Mouse (Mus musculus): ENCODE results near the gene Lemd1. TPM values are rescaled to one million over a fixed set of nuclear protein-coding genes. Genes with fewer than 3 reads are reported as not detected.
"Not testable (repeated sequence)": the region's sequence is repeated elsewhere in the genome, so short reads cannot be mapped to it uniquely, and the experiment has no call there.

Gene Lemd1
- total RNA-seq, 2 experiments from 2014 or later = 8.8 to 10.1 TPM

GRCm38 (mm10) chr1:132237585-132238159 is 46.4 kb downstream of the Lemd1 start:
- intact Hi-C loops (cut with DNase I) = loop anchor here (2.0 kb wide), 1 partner anchor 79 kb away; no protein-coding TSS in a partner anchor
- DNase-seq = peak; percentile 65

- no peak for DNase-seq
Observed at GRCm38 (mm10) chr1:132245010-132245409, 53.8 kb downstream of the Lemd1 start.

GRCm38 (mm10) chr1:132246137-132246536 is 54.9 kb downstream of the Lemd1 start:
- intact Hi-C loops (cut with DNase I) = no loop called here

More at GRCm38 (mm10) chr1:132245010-132245409, 53.8 kb downstream of the Lemd1 start:
- intact Hi-C loops (cut with DNase I) = no loop called here

GRCm38 (mm10) chr1:132246641-132247040 is 55.4 kb downstream of the Lemd1 start:
- intact Hi-C loops (cut with DNase I) = no loop called here
- DNase-seq = no peak

More at GRCm38 (mm10) chr1:132246137-132246536, 54.9 kb downstream of the Lemd1 start:
- DNase-seq = no peak

DNA sequence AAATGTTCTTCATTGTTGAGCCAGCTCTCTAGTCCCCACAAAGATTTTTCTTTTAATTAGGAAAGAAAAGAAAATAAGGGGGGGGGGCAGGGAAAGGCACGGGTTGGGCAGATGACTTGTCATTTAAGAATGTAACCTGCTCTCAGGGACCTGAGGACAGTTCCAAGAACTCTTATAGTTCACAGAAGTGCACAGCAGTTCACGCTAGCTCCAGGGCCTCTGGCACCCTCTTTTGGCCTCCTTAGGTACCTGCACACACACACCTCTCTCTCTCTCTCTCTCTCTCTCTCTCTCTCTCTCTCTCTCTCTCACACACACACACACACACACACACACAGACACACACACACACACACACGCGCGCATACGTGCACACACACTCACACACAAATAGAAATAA is 63.2 kb downstream of the Lemd1 start:
- intact Hi-C loops (cut with DNase I) = no loop called here

GRCm38 (mm10) chr1:132260331-132260730 is 69.1 kb downstream of the Lemd1 start:
- intact Hi-C loops (cut with DNase I) = no loop called here
- no peak for DNase-seq

More for the DNA sequence above, 63.2 kb downstream of the Lemd1 start:
- no peak for DNase-seq

GRCm38 (mm10) chr1:132261058-132261457 is 69.8 kb downstream of the Lemd1 start:
- no peak for DNase-seq
- intact Hi-C loops (cut with DNase I) = no loop called here

DNA sequence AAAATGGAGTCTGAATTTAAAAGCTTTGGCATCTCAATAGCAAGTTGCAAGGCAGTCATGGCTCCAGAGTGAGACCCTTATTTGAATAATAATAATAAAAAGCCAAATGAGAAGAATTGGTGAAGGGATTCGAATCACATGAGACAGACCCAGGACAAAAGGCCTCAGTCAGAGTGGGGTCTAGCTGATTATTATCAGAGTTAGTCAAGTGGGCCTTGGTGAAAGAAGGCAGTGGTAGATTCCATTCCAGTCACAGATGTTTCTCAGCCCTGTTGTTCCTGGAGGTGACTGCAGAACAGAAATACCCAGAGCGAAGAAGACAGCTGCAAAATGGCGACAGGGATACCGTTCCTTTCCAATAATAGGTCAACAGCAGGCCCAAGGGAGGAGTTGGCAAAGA is 72.4 kb downstream of the Lemd1 start:
- intact Hi-C loops (cut with DNase I) = no loop called here
- no peak for DNase-seq

GRCm38 (mm10) chr1:132264577-132264976 is 73.3 kb downstream of the Lemd1 start:
- DNase-seq = no peak
- intact Hi-C loops (cut with DNase I) = no loop called here

- DNase-seq = no peak
- intact Hi-C loops (cut with DNase I) = no loop called here
Observed at GRCm38 (mm10) chr1:132265211-132265859, 74.1 kb downstream of the Lemd1 start.

DNA sequence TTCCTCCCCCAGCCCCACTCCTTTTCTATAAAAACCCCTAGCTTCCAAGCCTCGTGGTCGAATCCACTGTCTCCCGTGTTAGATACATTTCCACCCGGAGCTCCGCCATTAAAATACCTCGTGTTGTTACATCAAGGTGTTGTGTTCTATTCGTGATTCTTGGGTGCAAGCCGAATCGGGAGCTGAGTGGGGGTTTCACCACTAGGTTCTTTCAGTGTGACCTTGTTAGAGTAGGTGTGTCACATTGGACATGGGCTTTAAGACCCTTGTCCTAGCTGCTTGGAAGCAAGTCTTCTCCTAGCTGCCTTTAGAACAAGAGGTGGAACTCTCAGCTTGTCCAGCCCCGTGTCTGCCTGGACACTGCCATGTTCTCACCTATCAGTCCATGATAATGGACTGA is 74.7 kb downstream of the Lemd1 start:
- intact Hi-C loops (cut with DNase I) = no loop called here
- DNase-seq = no peak

GRCm38 (mm10) chr1:132266791-132267557 is 75.7 kb downstream of the Lemd1 start:
- intact Hi-C loops (cut with DNase I) = no loop called here
- no peak for DNase-seq

DNA sequence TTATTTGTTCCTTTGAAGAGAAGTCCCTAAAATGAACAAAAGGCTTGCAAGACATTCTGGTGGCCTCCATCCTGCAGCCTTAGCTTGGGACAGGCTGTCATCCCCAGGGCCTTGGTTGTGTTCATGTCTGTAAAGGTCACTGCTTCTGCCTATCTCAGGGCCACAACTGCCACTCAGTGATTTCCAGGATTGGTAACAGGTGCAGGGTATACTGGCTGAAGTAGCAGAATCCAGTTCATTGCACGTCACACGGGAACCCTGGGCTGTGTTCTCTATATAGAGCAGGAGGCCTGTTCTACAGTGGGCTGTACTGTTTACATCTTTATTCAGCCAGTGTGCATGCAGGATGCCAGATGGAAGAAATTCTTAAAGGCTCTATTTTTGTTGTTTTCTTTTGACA is 76.7 kb downstream of the Lemd1 start:
- intact Hi-C loops (cut with DNase I) = no loop called here
- no peak for DNase-seq

- no peak for DNase-seq
- intact Hi-C loops (cut with DNase I) = no loop called here
Observed at GRCm38 (mm10) chr1:132268418-132269060, 77.3 kb downstream of the Lemd1 start.

GRCm38 (mm10) chr1:132271237-132271636 is 80.0 kb downstream of the Lemd1 start:
- no peak for DNase-seq
- intact Hi-C loops (cut with DNase I) = no loop called here

- intact Hi-C loops (cut with DNase I) = no loop called here
- no peak for DNase-seq
Observed at GRCm38 (mm10) chr1:132276694-132277093, 85.5 kb downstream of the Lemd1 start.

GRCm38 (mm10) chr1:132277124-132277523 is 85.9 kb downstream of the Lemd1 start:
- DNase-seq = no peak

DNA sequence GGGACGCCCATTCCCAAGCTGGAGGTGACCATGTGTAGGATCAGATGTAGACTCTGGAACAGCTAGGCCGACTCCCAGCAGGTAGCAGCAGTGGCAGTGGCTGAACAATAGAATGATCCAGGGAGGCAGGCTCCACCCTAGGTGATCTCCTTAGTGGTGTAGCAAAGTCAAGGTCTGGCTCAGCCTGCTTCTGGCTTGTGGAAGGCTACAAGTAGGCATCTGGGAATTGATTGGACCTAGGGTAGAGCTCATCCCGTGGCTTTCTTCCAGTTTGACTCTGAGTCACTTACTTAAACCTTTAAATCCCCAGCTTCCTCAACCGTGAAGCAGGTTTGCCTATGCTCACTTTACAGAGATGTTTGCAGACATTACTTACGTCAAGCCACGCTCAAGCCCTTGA is 89.4 kb downstream of the Lemd1 start:
- DNase-seq; intact Hi-C loops (cut with DNase I): not testable (repeated sequence)

More at GRCm38 (mm10) chr1:132277124-132277523, 85.9 kb downstream of the Lemd1 start:
- intact Hi-C loops (cut with DNase I) = no loop called here

DNA sequence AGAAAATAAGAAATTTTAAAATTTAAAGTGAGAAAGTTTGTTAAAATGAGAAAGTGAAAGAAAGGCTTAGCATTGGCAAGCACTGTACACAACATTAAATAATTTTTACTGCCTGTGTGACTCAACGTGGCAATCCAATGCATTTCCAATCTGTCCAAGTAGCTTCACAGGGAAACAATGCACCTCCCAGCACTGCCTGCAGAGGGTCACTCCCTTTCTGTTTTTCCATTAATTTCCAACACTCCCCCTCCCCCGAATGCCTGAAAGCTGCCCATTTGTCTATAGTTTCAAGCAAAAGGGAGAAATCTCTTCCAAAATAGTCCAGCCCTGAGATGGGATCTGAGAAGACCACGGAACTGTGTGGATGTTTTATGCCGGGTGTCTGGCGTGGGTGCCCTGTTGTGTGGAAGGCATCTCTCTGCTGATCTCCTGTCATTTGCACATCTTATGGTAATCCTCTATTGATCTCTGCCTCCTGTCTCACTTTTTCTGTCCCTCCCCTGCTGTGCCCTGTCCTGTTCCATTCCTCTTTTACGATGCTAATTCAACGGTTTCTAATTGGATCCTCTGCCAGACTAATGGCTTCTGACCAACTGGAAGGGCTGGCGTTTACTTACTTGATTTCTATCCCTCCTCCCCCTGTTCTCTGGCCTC is 90.4 kb downstream of the Lemd1 start:
- peak; percentile 57 for DNase-seq
- intact Hi-C loops (cut with DNase I) = no loop called here

DNA sequence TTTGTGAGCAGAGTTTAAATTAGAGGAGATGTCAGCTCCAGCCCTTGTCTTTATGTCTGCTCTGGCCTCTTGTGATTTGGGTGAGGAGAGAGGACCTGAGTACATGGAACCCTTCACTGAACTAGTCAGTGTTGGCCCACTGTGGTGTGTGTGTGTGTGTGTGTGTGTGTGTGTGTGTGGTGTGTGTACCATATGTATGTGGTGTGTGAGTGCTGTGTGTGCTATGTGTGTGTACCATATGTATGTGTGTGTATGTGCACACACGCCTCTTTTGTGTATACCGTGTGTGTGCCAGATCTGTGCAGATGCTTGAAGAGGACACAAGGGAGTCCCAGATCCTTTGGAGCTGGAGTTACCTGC is 90.9 kb downstream of the Lemd1 start:
- no peak for DNase-seq
- intact Hi-C loops (cut with DNase I) = no loop called here

DNA sequence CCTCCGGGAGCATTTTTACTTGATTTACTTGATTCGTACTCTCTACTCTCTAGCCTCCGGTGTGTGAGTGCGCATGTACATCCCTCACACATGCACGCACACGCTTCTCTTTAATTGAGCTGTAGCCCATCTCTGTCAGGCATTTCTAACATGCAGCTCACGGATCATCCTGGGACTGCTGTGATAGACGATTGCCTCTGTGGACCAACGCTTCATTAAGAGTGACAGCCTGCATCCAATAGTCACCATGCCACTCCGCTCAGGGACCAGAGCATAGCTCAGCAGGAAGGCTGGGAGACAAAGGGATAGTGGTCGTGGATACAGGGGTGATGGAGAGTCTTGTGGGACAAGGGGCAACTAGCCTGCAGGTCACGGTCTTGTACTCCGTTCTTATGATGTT is 91.8 kb downstream of the Lemd1 start:
- intact Hi-C loops (cut with DNase I) = no loop called here
- DNase-seq = no peak
